Mouse (Mus musculus) myocyte (in vitro differentiated cells): ENCODE measurements at regions not wholly inside any gene's neighbourhood (a gene's known extent, or its start where the extent isn't known, plus 50 kb on each side); places are given as distances from the start of the nearest gene placed in this dataset.

ENCODE experiments used
- CEBPB ChIP-seq: IDR thresholded peaks from 2 replicates; pipeline ENCODE4 v1.6.1; 2011; ENCODE audit warnings: mild to moderate bottlenecking, moderate library complexity; ENCODE audit not compliant: poor library complexity, insufficient read depth, severe bottlenecking
- E2F4 ChIP-seq: IDR thresholded peaks from one replicate; pipeline ENCODE4 v1.6.1; 2011; ENCODE audit warnings: mild to moderate bottlenecking, control low read depth, moderate library complexity; ENCODE audit not compliant: insufficient read depth
- MAX ChIP-seq: IDR thresholded peaks from one replicate; pipeline ENCODE4 v1.6.1; 2011; ENCODE audit warnings: low read depth, mild to moderate bottlenecking, control low read depth
- MYOD1 ChIP-seq, 3 experiments: IDR thresholded peaks; one replicate each; pipeline ENCODE4 v1.6.1; 2011; ENCODE audit warnings: control low read depth in 2 of 3, low read depth in 2 of 3, mild to moderate bottlenecking in 2 of 3, moderate library complexity in 1 of 3; ENCODE audit not compliant: insufficient read length in 2 of 3, control insufficient read depth in 1 of 3
- POLR2A ChIP-seq: IDR thresholded peaks from one replicate; pipeline ENCODE4 v1.6.1; 2011; ENCODE audit warnings: low read depth, mild to moderate bottlenecking, control low read depth, moderate library complexity; ENCODE audit not compliant: insufficient read length
- POLR2AphosphoS2 ChIP-seq: IDR thresholded peaks from one replicate; pipeline ENCODE4 v1.6.1; 2011; ENCODE audit warnings: low read depth, control low read depth; ENCODE audit not compliant: insufficient read length
- SRF ChIP-seq: IDR thresholded peaks from one replicate; pipeline ENCODE4 v1.6.1; 2011; ENCODE audit warnings: low read depth; ENCODE audit not compliant: control insufficient read depth, insufficient read length
- TCF12 ChIP-seq: IDR thresholded peaks from one replicate; pipeline ENCODE4 v1.6.1; 2011; ENCODE audit warnings: mild to moderate bottlenecking, control low read depth; ENCODE audit not compliant: poor library complexity, insufficient read depth, severe bottlenecking
- TCF3 ChIP-seq: IDR thresholded peaks from one replicate; pipeline ENCODE4 v1.6.1; 2011; ENCODE audit warnings: low read depth, control low read depth; ENCODE audit not compliant: insufficient read length
- USF1 ChIP-seq: IDR thresholded peaks from one replicate; pipeline ENCODE4 v1.6.1; 2011; ENCODE audit warnings: low read depth, mild to moderate bottlenecking, control low read depth, moderate library complexity

DNA sequence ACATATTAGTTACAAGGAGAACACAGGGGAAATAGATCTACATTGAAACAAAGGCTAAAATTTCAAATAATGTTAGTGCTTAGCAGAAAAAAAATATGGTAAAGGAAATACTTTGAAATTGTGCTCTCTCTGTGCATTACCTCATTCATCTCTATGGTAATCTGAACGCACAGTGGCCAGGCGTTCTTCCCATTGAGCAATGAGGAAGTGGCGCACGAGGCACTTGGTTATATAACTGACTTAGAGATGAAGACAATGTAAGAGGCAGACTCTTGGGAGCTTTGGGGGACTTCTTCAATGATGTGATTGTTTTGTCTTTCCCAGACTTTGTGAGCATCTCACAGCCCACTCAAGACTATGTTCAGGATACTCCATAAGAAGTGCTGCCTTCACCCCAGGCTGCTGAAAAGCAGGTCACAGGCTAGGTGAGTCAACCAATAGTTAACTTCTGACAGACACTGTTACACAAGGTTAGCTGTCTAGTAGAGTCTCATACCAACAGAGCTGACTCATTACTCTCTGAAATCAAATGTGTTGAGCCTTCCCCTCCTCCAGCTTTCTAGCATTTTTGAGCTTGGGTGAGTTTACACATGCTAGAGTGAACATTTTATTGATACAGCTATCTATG lies 295.4 kb upstream of the Ptger4 start:
- TF ChIP-seq POLR2A (no peak), POLR2AphosphoS2 (no peak), E2F4 (no peak), USF1 (no peak), CEBPB (no peak), TCF12 (no peak), MYOD1 (IDR thresholded peaks at IDR 0.05; ENCODE audit: control insufficient read depth in 1 of 3, insufficient read length in 2 of 3, low read depth in 2 of 3) (no peak), TCF3 (no peak), MAX (no peak), SRF (no peak)
